8 mouse cellular contexts compared by ENCODE assay signal in the genomic region with DNA sequence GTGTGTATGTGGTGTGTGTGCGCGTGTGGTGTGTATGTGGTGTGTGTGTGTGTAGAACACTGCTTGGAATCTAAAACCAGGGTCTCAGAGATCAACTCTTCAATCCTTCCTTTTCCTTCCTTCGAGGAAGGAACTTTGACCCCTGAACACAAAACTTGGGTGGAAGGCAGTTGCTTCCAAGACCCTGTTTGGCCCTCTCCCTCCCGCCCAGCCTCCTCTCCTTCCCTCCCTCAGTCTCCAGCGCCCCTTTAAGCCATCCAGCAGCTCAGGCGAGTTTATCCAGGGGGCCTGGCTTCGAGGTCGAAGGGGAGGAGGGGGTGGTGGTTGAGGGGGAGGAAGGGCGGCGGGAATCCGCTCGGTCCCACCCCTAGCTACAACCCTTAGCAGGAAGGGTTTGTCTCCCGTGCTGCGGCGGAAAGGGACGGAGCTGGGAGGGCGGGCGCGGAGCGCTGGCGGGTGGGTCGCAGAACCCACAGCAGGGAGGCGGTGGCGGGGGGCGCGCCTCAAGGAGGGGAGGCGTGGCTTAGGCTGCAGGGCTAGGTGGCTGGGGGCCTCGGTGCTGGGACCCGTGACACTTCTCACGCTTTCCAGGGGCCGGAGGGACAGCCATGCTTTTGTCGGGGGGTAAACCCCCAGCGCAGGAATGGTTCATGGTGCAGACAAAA. TPM values are rescaled to one million over a fixed set of nuclear protein-coding genes. Genes with fewer than 3 reads are reported as not detected.
DNase-seq lines count a peak whose midpoint lies in the region; ATAC-seq and TF ChIP-seq lines count a peak whose summit lies in the region.

A gene (plus strand): TSS at position 390 of the 665 bp plus-strand sequence.

- H3K4me2 ChIP-seq in embryonic facial prominence, embryonic 15.5 days (replicated peaks), result peak within 1 kb of the TSS; percentile 79
- H3K4me2 ChIP-seq in heart, embryonic 16.5 days (ENCODE audit: low read depth, low read length), result peak within 1 kb of the TSS; percentile 69

- no peaks in the 10 kb centered on the region for H3K79me3 ChIP-seq in C2C12 (ENCODE audit: low read depth)

- no peaks in the 10 kb centered on the region for H3K79me2 ChIP-seq in C2C12 (ENCODE audit: control insufficient read depth, insufficient read depth)

- peak; percentile 93 for ATAC-seq in embryonic facial prominence, embryonic 15.5 days (ENCODE audit: insufficient number of reproducible peaks, low FRiP score, low TSS enrichment, low read depth)
- peak; percentile 89 for ATAC-seq in heart, embryonic 16.5 days (replicated peaks; ENCODE audit: extremely low read depth, insufficient read depth, low FRiP score)

- H3K4me1 ChIP-seq in embryonic facial prominence, embryonic 15.5 days, result peaks cover 61% of the 10 kb centered on the region
- peaks cover 40% of the 10 kb centered on the region for H3K4me1 ChIP-seq in heart, embryonic 16.5 days (ENCODE audit: control insufficient read depth, insufficient read depth, low read length)
- H3K4me1 ChIP-seq in megakaryocyte, embryonic 14.5 days, result peaks cover 43% of the 10 kb centered on the region
- 0 out of 2 replicates have a peak, but pooled peaks cover 4% of the 10 kb centered on the region for H3K4me1 ChIP-seq in small intestine, adult 2 months (ENCODE audit: control insufficient read depth, insufficient read depth, insufficient read length, low read length)

- WGBS in embryonic facial prominence, embryonic 15.5 days, result under 1% methylated on average over 29 of the region's 33 CpGs
- 4% methylated on average over 28 of the region's 33 CpGs for WGBS in heart, embryonic 16.5 days
- WGBS in small intestine, adult 2 months, result 5% methylated on average over 32 of the region's 33 CpGs

- peak within 1 kb of the TSS; percentile 97 for H3K27ac ChIP-seq in embryonic facial prominence, embryonic 15.5 days (replicated peaks)
- peak within 1 kb of the TSS; percentile 94 for H3K27ac ChIP-seq in heart, embryonic 16.5 days (ENCODE audit: low read length)
- peak within 1 kb of the TSS; percentile 47 for H3K27ac ChIP-seq in small intestine, adult 2 months (ENCODE audit: insufficient read depth, low read depth, low read length)

- peak within 1 kb of the TSS; percentile 69 for H3K9ac ChIP-seq in embryonic facial prominence, embryonic 15.5 days
- peak within 1 kb of the TSS; percentile 86 for H3K9ac ChIP-seq in heart, embryonic 16.5 days (ENCODE audit: low read length)

- peak within 1 kb of the TSS; percentile 14 for H3ac ChIP-seq in C2C12 (ENCODE audit: control insufficient read depth, insufficient read length, low read depth)

- peaks cover 19% of the 10 kb centered on the region for H3K27me3 ChIP-seq in C2C12 (ENCODE audit: control insufficient read depth, insufficient read depth, insufficient read length)
- no peaks in the 10 kb centered on the region for H3K27me3 ChIP-seq in embryonic facial prominence, embryonic 15.5 days
- H3K27me3 ChIP-seq in heart, embryonic 16.5 days (ENCODE audit: control insufficient read depth, insufficient read depth, low read length), result no peaks in the 10 kb centered on the region
- H3K27me3 ChIP-seq in megakaryocyte, embryonic 14.5 days (replicated peaks), result peaks cover 58% of the 10 kb centered on the region
- no peaks in the 10 kb centered on the region for H3K27me3 ChIP-seq in small intestine, adult 2 months (ENCODE audit: control insufficient read depth, insufficient read depth, low read length)

- H3K4me3 ChIP-seq in C2C12 (ENCODE audit: insufficient read depth, poor library complexity, severe bottlenecking), result no peak within 1 kb of the TSS
- peak within 1 kb of the TSS; percentile 73 for H3K4me3 ChIP-seq in embryonic facial prominence, embryonic 15.5 days (replicated peaks)
- peak within 1 kb of the TSS; percentile 72 for H3K4me3 ChIP-seq in heart, embryonic 16.5 days (ENCODE audit: low read length)
- H3K4me3 ChIP-seq in megakaryocyte, embryonic 14.5 days (replicated peaks), result peak within 1 kb of the TSS; percentile 93
- peak within 1 kb of the TSS; percentile 67 for H3K4me3 ChIP-seq in small intestine, adult 2 months (ENCODE audit: low read depth, low read length)

- DNase-seq in T-cell, adult 2 months (ENCODE audit: low spot score), result peak; percentile 23
- peak; percentile 64 to 77 for DNase-seq in kidney, postnatal 36 days
- DNase-seq in cerebellum, adult 9-10 months, result no peak

- H3K9me3 ChIP-seq in embryonic facial prominence, embryonic 15.5 days (replicated peaks), result no peaks in the 10 kb centered on the region
- H3K9me3 ChIP-seq in heart, embryonic 16.5 days (replicated peaks; ENCODE audit: control insufficient read depth, low read length), result no peaks in the 10 kb centered on the region
- H3K9me3 ChIP-seq in megakaryocyte, embryonic 14.5 days, result no peaks in the 10 kb centered on the region

- no peaks in the 10 kb centered on the region for H3K36me3 ChIP-seq in C2C12 (ENCODE audit: control insufficient read depth, insufficient read depth)
- H3K36me3 ChIP-seq in embryonic facial prominence, embryonic 15.5 days, result no peaks in the 10 kb centered on the region
- H3K36me3 ChIP-seq in heart, embryonic 16.5 days (ENCODE audit: control insufficient read depth, insufficient read depth), result no peaks in the 10 kb centered on the region
- H3K36me3 ChIP-seq in megakaryocyte, embryonic 14.5 days (replicated peaks; ENCODE audit: low read length), result no peaks in the 10 kb centered on the region
- H3K36me3 ChIP-seq in small intestine, adult 2 months (ENCODE audit: control insufficient read depth, insufficient read depth, low read length), result no peaks in the 10 kb centered on the region

- no peak for TF ChIP-seq POLR2A in small intestine, adult 2 months (IDR thresholded peaks at IDR 0.05; ENCODE audit: low read depth, low read length)

- no peak for TF ChIP-seq CTCF in C2C12 (IDR thresholded peaks at IDR 0.05; ENCODE audit: control insufficient read depth, insufficient read depth, insufficient read length)
- no peak for TF ChIP-seq CTCF in small intestine, adult 2 months (IDR thresholded peaks at IDR 0.05; ENCODE audit: extremely low read depth, insufficient read length, insufficient replicate concordance, low read depth, low read length)

TF ChIP-seq in C2C12, 6 proteins besides CTCF, POLR2A, EP300 and RAD21:
- no peak for TF ChIP-seq MAX (IDR thresholded peaks at IDR 0.05)
- TF ChIP-seq MYOG (IDR thresholded peaks at IDR 0.05; ENCODE audit: control insufficient read depth, extremely low read depth, insufficient read length), result no peak
- no peak for TF ChIP-seq CEBPB (IDR thresholded peaks at IDR 0.05; ENCODE audit: low read depth)
- TF ChIP-seq FOSL1 (IDR thresholded peaks at IDR 0.05; ENCODE audit: insufficient read depth, low read length, poor library complexity, severe bottlenecking), result no peak
- no peak for TF ChIP-seq MYOD1 (IDR thresholded peaks at IDR 0.05; ENCODE audit: control insufficient read depth, insufficient read length, low read depth)
- no peak for TF ChIP-seq USF1 (IDR thresholded peaks at IDR 0.05; ENCODE audit: low read depth)

RNA-seq across cellular contexts. Expression of the gene that starts here (rescaled TPM):
- 0.13 TPM for polyA plus RNA-seq in C2C12 (2012; fragmentation: generic; extraction: Trizol)
- 20.8 and 25.0 TPM in 2 replicates for polyA plus RNA-seq in embryonic facial prominence, embryonic 15.5 days (2015; fragmentation: Nextera tagmentation; extraction: Ambion mirVana)
- 11.1 and 13.7 TPM in 2 replicates for polyA plus RNA-seq in heart, embryonic 16.5 days (2015; fragmentation: Nextera tagmentation; extraction: Ambion mirVana)
- 0.61 and 1.4 TPM in 2 replicates for polyA plus RNA-seq in megakaryocyte, embryonic 14.5 days (2012; ENCODE audit: insufficient read depth, low replicate concordance)
- 1.4 and 1.8 TPM in 2 replicates for polyA plus RNA-seq in small intestine, adult 2 months (2012; rRNA removed)

Comparison
In these comparisons a context has a peak if more than half of its experiments do, and no peak if none do; other contexts are left out.
1. H3K27ac ChIP-seq: peak in every context shown above with its lines; median percentile 97 in embryonic facial prominence, embryonic 15.5 days; 94 in heart, embryonic 16.5 days; 47 in small intestine, adult 2 months.